Mouse (Mus musculus) myocyte (in vitro differentiated cells): ENCODE measurements at regions not wholly inside any gene's neighbourhood (a gene's known extent, or its start where the extent isn't known, plus 50 kb on each side); places are given as distances from the start of the nearest gene placed in this dataset.

ENCODE experiments used
- E2F4 ChIP-seq: IDR thresholded peaks from one replicate; pipeline ENCODE4 v1.6.1; 2011; ENCODE audit warnings: mild to moderate bottlenecking, control low read depth, moderate library complexity; ENCODE audit not compliant: insufficient read depth
- MAX ChIP-seq: IDR thresholded peaks from one replicate; pipeline ENCODE4 v1.6.1; 2011; ENCODE audit warnings: low read depth, mild to moderate bottlenecking, control low read depth
- POLR2A ChIP-seq: IDR thresholded peaks from one replicate; pipeline ENCODE4 v1.6.1; 2011; ENCODE audit warnings: low read depth, mild to moderate bottlenecking, control low read depth, moderate library complexity; ENCODE audit not compliant: insufficient read length
- USF1 ChIP-seq: IDR thresholded peaks from one replicate; pipeline ENCODE4 v1.6.1; 2011; ENCODE audit warnings: low read depth, mild to moderate bottlenecking, control low read depth, moderate library complexity

- no peak for TF ChIP-seq POLR2A
- TF ChIP-seq MAX: no peak
- no peak for TF ChIP-seq USF1
- no peak for TF ChIP-seq E2F4
Measured at GRCm38 (mm10) chr1:168068003-168068919, 363.8 kb downstream of the Pbx1 start.
